Mouse (Mus musculus) adrenal gland, adult 2 months (tissue): Measurements from ENCODE around the gene N4bp2. TPM values are rescaled to one million over a fixed set of nuclear protein-coding genes. Genes with fewer than 3 reads are reported as not detected.

Experiments used
- DNase-seq: peaks from one replicate; pipeline ENCODE4 v3.0.0; 2021
- polyA plus RNA-seq: library from polyadenylated mRNA; depleted of rRNA; stranded (reverse); fragments of >200 nt; gene quantifications from 2 replicates; pipeline ENCODE4 v1.2.3, GENCODE M21; 2012
- total RNA-seq, 2 experiments: library from RNA; stranded (reverse); gene quantifications; 2 replicates each; pipeline ENCODE4 v1.2.3; 2021

Gene N4bp2
- total and polyA plus RNA-seq, 3 experiments, result 7.1 to 14.1 (median 8.7) TPM

DNA sequence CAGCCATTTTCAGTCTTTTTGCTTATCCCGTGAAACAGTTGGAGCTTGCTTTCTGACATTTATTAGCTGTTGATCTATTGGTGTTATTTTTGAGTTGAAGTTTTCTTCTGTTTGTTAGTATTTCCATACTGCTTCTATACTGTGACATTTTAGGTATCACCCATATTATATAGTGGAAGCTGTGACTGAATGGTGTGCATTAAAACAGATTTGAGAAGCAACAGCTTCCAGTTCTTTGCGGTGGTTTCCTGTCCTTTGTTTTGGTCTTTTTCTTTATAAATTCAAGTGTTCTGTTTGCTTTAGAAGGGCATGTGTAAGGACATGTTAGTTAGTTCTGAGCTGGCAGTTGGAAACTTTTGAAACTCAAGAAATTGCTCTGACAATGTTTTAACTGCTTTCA is 65.7 kb downstream of the N4bp2 start:
- no peak for DNase-seq

DNA sequence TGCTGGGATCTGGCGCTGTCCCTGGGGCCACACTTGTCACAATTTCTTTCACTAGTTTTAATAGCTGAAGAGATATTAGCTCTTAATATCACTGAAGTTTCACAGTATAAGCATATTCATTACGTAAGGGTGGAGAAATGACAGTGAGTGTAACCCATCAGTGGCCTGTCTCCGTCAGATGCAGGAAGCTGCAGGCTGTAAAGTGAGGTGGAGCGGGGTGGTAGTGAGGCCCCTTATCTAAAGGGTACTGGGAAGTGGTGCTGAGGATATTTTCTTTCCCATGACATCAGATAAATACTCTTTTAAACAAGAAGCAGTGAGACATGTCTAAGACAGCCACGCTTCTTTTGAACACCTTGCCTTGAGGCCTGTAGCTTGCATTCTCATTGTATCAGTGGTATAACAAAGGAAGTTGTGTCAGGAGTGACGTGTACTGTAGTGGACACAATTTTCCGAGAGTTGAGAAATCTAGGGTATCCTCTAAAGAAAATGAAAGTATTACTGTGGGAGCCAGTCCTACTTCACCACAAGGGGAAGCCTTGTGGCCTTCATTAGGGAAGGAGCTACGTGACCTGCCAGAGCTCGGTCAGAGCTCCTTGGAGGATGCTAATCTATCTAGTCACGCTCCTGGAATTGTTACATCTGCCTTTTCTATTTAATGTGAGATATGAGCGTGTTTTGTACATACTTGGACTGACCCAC is 68.7 kb downstream of the N4bp2 start:
- no peak for DNase-seq

DNA sequence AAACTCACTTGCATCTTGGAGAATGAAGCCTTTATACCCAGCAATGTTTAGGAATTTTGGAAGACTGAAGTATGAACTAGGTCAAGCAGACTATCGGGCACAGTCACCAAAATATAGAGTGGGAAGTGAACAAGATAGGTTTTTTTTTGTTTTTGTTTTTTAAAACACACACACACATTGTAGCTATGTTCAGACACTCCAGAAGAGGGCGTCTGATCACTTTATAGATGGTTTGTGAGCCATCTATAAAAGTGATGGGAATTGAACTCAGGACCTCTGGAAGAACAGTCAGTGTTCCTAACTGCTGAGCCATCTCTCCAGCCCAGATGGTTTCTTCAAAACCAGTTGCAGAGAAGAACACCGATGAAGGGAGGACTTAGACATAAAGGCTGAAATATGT is 69.8 kb downstream of the N4bp2 start:
- no peak for DNase-seq

DNA sequence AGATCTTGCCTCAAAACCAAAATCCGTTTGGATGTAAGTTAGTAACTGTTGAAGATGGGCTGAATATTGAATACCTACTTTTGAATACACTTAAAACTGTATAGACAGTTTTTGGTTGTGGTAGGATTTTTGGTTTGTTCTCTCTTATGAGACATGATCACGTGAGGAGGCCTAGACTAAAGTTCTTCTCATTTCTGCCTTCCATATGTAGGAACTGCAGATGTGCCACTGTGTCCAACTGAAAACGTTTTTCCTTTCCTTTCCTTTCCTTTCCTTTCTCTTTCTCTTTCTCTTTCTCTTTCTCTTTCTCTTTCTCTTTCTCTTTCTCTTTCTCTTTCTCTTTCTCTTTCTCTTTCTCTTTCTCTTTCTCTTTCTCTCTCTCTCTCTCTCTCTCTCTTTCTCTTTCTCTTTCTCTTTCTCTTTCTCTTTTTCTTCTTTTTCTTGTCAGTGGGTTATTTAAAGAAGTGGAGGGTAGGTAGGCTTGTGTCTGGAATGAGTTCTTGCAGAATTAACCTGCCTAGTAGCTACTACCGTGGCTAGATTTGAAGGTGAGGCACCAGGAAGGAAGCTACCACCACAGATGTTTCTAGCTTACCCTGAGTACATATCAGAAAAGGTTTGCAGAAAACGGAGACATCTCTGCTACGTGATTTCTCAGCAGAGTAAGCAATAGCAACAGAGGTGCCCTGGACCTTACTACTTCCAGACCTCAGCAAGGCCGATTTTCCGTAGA is 70.6 kb downstream of the N4bp2 start:
- DNase-seq, result no peak

DNA sequence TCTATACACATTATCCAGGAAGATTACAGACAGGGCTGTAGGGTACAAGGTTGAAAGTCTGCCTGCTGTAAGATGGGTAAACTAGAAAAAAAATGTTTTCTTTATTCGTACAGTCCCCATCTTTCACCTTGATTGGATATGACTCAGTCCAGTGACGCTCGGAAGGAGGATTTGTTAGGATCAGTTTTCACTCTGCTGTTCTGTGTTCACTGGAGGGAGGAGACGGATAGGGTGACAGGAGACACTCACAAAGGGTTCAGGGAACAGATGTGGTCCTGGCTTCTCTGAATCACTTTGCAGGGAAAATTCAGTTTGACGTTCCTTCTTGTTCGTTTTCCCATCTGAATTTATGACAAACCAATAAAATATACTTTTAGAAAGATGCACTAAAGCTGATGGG is 74.7 kb downstream of the N4bp2 start:
- DNase-seq, result peak; percentile 31

DNA sequence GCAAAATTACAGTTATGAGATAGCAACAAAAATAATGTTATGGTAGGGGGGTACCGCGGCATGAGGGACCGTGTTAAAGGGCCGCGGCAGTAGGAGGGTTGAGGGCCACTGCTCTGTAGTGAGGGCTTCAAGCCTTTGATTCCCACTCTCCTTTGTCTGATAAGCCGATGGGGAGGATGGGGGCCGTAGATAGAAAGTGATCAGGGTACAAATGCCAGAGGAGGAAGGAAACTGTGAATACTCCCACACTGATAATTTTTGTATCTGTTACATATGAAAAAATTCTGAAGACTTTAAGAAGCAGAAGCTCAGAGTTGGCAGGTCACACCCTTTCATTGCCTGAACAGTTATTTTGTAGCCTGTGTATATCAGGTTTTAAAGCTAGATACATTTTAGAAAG is 79.6 kb downstream of the N4bp2 start:
- no peak for DNase-seq

DNA sequence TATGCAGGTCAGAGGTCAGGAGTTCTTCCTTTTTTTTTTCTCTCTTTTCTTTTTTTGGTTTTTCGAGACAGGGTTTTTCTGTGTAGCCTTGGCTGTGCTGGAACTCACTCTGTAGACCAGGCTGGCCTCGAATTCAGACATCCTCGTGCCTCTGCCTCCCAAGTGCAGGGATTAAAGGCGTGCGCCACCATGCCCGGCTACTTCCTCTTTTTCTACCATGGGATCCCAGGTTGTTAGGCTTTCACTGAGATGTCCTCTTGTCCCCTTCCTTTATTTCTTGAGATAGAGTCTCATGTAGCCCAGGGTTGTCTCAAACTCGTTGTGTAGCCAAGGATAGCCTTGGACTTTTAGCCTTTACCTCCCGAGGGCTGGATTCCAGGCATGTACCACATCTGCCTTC is 83.2 kb downstream of the N4bp2 start:
- no peak for DNase-seq

DNA sequence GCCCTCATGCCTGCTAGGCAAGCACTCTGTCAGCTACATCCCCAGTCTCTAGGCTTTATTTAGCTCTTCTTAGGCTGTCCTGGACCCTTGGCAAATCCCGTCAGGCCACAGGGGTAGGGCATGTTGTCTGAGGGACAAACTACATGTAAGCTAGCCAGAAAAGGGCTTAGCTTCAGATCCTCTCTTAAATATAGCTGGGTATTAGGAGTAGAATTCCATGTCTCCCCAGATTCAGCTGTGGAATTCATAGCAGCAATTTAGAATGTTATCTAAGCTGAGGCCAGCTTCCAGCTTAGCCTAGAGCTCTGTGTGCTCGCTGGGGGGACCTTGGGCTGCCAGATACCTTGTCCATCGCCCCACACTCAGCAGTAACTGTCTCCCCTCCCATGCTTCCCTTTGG is 83.6 kb downstream of the N4bp2 start:
- DNase-seq, result no peak

DNA sequence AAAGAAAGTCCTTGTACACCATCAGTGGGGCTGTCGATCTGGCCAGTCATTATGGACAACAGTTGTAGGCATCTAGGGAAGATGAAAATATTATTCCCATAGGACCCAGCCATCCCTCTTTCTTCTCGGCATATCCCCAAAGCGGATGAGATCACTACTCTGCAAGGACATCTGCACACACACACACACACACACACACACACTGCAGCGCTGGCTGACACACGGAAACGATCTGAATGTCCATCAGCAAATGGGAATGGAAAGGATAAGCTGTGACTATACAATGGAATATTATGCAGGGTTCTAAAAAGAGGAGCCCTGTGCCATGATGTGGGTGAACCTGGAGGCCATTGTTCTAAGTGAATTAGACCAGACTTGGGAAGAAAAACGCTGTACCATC is 84.3 kb downstream of the N4bp2 start:
- peak; percentile 51 for DNase-seq

DNA sequence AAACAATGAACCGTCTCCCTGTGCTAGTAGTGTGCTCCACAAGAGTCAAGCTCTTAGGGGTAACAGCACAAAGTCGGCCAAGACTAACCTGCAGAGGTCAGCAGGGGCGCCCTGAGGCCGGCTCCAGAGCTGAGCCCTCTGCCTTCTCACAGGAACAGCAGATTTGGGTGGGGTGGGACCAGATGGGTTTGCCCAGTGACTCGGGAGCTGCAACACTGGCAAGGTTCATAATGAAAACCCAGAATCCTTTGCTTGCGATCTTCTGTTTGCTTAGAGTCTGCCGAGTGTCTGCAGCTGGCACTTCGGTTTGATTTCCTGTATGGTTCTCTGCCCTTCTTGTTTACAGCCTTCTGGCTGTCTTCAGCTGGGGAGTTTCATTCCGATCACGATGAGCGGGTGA is 87.4 kb downstream of the N4bp2 start:
- DNase-seq, result no peak

DNA sequence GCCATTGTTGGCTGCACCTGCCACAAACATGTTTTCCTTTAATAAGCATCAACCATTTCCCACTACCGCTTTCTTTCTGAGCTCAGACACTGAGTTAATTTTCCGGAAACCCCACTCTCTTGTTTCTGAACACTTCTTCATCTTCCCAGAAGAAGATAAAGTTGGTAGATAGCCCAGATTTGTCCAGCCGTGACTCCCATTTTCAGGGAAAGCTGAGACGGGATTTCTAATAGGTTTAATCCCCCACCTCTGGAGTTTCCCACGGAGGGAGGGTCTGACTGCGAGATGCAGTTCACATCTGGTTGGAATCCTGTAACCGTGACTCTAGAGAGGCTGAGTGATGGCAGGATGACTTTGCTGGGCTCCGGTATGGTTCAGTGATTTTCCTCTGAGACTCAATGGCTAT is 91.5 kb downstream of the N4bp2 start:
- no peak for DNase-seq

DNA sequence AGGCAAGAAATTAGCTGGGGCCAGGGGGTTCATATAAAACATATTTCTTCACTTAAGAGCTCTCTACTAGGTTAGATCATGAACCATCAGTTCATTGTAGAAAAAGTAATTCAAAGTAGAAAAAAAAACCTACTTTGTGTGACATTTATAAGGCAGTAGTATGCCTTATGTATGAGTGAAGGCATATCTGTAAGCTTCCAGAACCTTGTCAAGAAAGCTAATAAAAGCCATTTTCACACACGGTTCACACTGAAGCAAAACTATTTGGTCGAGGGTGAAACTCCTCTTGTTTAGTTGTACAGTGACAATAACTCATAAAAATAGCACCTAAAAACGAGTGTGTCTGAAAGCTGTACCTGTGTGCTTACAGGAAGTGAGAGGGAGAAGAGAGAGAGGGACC is 92.2 kb downstream of the N4bp2 start:
- no peak for DNase-seq

DNA sequence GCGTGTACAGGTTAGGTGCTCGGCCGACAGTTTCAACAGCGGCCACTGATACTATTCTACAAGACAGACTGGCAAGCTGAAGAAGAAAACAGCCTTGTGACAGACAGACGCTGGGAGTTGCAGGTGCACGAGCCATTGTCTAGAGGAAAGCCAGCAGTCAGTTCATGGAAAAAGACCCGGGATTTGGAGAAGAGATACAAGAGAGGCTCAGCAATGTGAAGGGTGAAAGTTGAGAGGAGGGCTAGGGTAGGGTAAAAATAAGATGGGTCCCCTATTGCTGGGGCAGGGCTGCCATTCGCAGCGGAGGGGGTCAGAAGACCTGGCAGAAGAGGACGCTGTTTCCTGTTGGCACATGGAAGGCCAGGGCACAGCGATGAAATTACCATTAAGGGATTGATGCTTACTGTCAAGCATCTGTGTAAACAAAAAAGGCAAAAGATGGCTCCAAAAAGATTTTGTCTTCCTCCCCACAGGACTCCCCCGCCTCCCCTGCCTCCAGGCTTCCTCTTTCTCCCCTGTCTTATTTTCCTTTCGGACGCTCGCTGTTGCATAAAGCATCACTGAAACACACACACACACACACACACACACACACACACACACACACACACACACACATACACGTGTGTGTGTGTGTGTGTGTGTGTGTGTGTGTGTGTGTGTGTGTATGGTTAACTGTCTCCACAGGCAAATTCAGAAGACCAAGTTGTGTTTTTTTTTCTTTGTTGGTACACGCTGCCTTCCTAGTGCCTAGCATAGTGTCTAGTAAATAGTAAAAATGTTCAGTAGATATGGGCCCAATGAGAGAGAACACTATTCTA is 93.5 kb downstream of the N4bp2 start:
- no peak for DNase-seq

DNA sequence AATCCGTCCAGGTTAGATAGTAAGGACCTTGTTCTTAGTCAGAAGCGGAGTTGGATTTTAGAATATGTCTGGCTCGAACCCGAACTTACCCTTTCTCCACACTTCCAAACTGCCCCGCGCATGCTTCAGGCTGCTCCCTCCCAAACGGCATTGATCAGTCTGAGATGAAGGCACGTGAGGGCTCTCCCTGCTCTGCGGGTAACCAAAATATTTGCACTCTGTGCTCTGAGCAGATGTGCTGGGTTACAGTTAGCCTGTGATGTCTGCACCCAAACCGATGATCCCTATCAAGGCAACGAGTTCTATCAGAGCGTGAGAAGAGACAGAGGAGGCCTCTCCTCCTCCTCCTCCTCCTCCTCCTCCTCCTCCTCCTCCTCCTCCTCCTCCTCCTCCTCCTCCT is 94.6 kb downstream of the N4bp2 start:
- DNase-seq, result no peak

DNA sequence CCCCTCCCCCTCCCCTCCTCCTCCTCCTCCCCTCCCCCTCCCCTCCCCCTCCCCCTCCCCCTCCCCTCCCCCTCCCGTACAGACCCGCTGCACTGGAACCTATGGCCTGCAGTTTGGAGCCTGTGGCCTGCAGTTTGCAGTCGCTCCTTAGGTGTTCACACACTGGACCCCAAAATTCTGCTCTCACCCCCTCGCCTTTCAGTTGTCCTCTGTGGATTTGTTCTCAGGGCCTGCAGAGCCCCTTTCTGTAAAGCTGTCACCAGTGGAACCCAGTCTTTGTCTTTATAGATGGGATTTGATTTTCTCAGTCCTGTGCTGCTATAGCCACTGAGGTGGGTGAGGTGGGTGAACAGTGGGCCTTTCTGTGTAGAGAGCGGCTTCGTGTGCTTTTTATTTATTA is 95.0 kb downstream of the N4bp2 start:
- DNase-seq, result no peak

DNA sequence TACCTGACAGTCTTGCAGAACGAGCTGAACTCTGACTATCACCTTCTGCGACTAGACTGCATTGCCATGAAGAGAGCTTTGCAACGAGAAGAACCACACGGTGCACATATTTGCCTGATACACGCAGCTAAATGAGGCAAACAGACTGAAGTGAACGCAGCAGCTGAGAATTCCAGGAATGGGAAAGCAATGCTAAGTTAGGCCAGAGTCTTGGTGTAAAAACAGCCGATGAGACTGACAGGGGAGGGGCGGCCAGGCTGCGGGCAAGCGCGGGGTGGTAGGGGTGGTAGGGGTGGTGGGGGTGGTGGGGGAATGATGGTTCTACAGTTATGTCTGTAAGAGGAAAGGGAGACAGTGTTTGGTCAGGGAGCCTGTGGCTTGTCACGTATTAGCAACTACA is 95.6 kb downstream of the N4bp2 start:
- DNase-seq, result no peak

DNA sequence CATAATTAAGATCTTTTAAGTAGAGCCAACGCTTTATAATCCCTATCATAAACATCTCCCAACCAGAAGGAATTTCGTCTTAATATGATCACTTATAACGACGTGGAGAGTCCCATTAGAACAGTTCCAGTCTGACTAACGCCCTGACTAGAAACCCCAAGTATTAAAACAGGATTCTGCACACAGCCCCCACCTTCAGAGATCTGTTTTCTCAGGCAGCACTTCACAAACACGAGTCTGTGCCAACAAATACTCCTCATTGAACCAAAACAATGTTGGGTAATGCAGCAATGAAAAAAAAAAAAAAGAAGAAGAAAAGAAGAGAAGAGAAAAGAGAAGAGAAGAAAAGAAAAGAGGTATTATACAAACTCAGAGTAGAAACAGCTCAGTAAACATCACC is 96.1 kb downstream of the N4bp2 start:
- no peak for DNase-seq

DNA sequence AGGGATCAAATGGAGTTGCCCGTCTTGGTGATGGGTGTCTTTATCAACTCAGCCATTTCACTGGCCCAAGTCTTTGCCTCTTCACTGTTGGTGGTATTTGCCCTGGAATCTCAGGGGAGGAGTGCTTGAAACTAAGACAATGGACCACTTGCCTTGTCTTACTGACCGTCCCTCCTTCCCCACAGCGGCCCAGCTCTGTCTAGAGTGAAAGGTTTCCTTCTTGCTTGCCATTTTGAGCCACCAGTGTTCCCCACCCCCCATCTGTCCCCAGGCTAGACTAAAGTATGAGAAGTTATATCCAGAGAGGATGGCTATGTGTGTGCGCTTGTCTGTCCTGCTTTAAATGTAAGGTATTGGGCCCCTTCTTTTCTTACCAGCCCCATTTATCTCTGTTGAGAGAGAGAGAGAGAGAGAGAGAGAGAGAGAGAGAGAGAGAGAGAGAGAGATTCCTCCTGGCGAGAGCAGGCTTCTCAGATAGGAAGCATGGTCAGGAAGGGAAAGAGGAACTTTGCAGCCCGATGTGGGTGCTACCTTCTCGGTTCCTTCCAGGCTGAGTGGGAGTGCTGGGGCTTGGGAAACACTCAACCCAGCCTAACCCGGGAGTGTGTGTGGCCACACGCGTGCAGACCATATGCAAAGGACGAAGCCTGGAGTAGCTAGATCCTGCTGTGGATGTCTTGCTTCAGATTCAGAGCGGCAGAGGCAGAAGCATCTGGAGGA is 97.1 kb downstream of the N4bp2 start:
- no peak for DNase-seq

DNA sequence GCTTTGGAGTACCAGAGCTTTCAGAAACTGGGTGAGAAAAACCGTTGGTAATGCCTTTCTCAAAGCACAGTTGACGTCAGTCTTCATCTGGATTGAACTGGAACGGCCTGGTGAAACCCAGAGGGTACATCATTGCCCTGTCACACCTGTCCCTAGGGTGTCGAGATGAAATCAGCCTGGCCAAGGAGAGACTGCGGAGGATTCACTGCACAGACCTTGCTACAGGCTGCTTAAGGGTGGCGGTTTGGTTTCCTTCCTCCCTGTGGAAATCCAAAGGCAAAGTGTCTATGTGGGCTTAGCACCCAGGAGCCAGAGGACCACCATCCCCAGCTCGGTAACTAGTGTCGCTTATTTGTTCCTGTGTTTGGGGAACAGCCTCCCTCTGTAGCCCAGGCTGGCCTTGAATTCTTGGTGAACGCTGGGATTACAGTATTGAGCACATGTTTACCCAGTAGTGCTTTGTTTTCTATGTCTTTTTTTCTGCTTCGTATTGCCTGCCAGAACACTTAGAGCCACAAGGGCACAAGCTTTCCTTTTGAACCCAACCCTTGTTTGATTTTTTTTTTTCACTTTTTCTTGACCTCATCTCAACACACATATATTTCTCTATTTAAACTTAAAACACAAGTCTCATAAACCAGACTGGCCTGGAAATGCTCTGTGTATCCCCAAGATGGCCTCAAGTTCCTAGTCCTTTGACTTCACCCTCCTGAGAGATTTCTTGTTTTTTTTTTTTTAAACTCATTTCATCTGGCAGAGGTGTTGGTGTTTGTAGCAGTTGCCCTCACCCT is 98.0 kb downstream of the N4bp2 start, which contains the start of gene Rhoh:
Rhoh (plus strand) TSS at position 60 of the 791 bp plus-strand sequence.
- no peak for DNase-seq

DNA sequence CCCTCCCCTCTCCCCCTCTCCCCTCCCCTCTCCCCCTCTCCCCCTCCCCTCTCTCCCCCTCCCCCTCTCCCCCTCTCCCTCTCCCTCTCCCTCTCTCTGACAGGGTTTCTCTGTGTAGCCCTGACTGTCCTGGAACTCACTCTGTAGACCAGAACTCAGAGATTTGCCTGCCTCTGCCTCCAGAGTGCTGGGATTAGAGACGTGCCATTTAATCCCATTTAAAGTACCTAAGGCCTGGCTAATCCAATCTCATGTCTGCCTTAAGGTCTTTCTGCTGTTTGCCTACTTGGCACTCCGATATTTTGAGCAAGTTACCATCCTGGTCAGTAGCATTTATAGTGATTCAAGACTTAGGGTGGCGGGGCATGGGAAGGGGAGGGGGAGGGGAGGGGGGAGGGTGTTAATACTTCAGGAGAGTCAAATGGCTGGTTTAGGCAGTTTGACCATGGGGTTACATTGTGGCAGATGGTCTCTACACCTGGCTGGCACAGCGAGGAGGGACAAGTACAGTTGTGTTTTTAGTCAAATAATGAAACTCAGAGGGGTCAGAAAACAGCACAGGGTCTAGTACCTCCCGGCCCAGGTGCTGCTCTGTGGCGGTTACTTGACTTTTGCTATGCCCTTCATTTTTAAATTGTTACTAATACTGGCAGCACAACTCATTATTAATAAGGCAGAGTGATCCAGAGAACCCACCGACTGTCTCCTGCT is 99.1 kb downstream of the N4bp2 start:
- no peak for DNase-seq

DNA sequence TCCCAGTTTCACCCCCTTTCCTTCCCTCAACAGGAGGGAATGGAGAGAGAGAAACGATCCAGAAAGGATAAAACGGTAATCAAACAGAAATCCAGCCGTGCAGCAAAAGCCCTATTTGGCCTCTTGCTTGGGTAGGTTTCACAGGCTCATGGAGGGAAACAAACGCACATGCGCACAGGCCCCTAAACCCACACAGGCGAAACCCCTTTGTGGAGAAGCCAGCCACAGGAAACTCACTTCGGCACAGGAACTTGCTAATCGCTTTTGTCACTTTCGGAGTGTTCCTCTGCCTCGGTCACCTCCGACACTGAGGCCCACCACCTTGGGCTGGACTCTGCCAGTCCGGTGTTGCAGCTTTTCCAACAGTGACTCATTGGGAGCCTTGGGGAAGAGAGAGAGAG is 100.0 kb downstream of the N4bp2 start:
- DNase-seq, result peak; percentile 7
